Mouse (Mus musculus): ENCODE measurements around the gene Bicra. TPM values are rescaled to one million over a fixed set of nuclear protein-coding genes. Genes with fewer than 3 reads are reported as not detected.

The Bicra gene
- total and polyA plus RNA-seq, 2 experiments from 2014 or later: 3.8 to 6.2 TPM

GRCm38 (mm10) chr7:15955509-15955908 lies 92.2 kb downstream of the Bicra start:
- DNase-seq (ENCODE audit: low spot score): no peak
- Histone ChIP-seq H3K4me3 (ENCODE audit: low read length) (no peak overlapping the region), H3K27me3 (ENCODE audit: insufficient read depth, low read length) (no peaks in the 10 kb centered on the region), H3K36me3 (ENCODE audit: insufficient read depth, low read length) (no peaks in the 10 kb centered on the region), H3K9me3 (ENCODE audit: low read length) (no peaks in the 10 kb centered on the region), H3K27ac (no peak overlapping the region), H3K4me2 (ENCODE audit: low read depth, low read length) (peak overlapping the region; percentile 41), H3K4me1 (ENCODE audit: insufficient read depth, low read length) (no peaks in the 10 kb centered on the region), H3K9ac (replicated peaks; ENCODE audit: low read length) (no peak overlapping the region)
- 37% methylated on average over 7 of the region's 7 CpGs for WGBS
- no peak for TF ChIP-seq CTCF (IDR thresholded peaks at IDR 0.05; ENCODE audit: low read depth)
- ATAC-seq: no peak

- no peak for TF ChIP-seq CTCF (IDR thresholded peaks at IDR 0.05; ENCODE audit: low read depth)
- Histone ChIP-seq H3K27me3 (ENCODE audit: insufficient read depth, low read length) (no peaks in the 10 kb centered on the region), H3K9me3 (ENCODE audit: low read length) (no peaks in the 10 kb centered on the region), H3K4me3 (ENCODE audit: low read length) (0 out of 2 replicates have a peak overlapping the region, but pooled peaks have one; percentile 4), H3K27ac (no peak overlapping the region), H3K4me1 (ENCODE audit: insufficient read depth, low read length) (no peaks in the 10 kb centered on the region), H3K9ac (replicated peaks; ENCODE audit: low read length) (peak overlapping the region; percentile 28; the same call in 1 of the 2 replicates), H3K4me2 (ENCODE audit: low read depth, low read length) (peak overlapping the region; percentile 41), H3K36me3 (ENCODE audit: insufficient read depth, low read length) (no peaks in the 10 kb centered on the region)
- DNase-seq (ENCODE audit: low spot score) (peak; percentile 13), ATAC-seq (peak; percentile 45; the same call in 1 of the 2 replicates)
- WGBS: 4% methylated on average over 20 of the region's 21 CpGs
These were observed 92.7 kb downstream of the Bicra start for GRCm38 (mm10) chr7:15954978-15955443.

- Histone ChIP-seq H3K4me2 (ENCODE audit: low read depth, low read length) (no peak overlapping the region), H3K4me3 (ENCODE audit: low read length) (no peak overlapping the region), H3K36me3 (ENCODE audit: insufficient read depth, low read length) (no peaks in the 10 kb centered on the region), H3K27ac (no peak overlapping the region), H3K9me3 (ENCODE audit: low read length) (no peaks in the 10 kb centered on the region), H3K9ac (replicated peaks; ENCODE audit: low read length) (no peak overlapping the region), H3K4me1 (ENCODE audit: insufficient read depth, low read length) (no peaks in the 10 kb centered on the region), H3K27me3 (ENCODE audit: insufficient read depth, low read length) (no peaks in the 10 kb centered on the region)
- peak; percentile 11; the same call in 1 of the 2 replicates for ATAC-seq
- no peak for TF ChIP-seq CTCF (IDR thresholded peaks at IDR 0.05; ENCODE audit: low read depth)
- 95% methylated on average over 7 of the region's 7 CpGs for WGBS
- DNase-seq (ENCODE audit: low spot score): no peak
These were observed 93.3 kb downstream of the Bicra start for GRCm38 (mm10) chr7:15954436-15954835.

GRCm38 (mm10) chr7:15953307-15954074 lies 94.2 kb downstream of the Bicra start:
- no peaks in the 10 kb centered on the region for H3K9me3 ChIP-seq (ENCODE audit: low read length)
- no peaks in the 10 kb centered on the region for H3K4me1 ChIP-seq (ENCODE audit: insufficient read depth, low read length)
- H3K36me3 ChIP-seq (ENCODE audit: insufficient read depth, low read length): no peaks in the 10 kb centered on the region
- no peak overlapping the region for H3K27ac ChIP-seq
- H3K4me2 ChIP-seq (ENCODE audit: low read depth, low read length): no peak overlapping the region
- 89% methylated on average over 13 of the region's 13 CpGs for WGBS
- peak; percentile 47; the same call in 1 of the 2 replicates for TF ChIP-seq CTCF (IDR thresholded peaks at IDR 0.05; ENCODE audit: low read depth)
- no peak overlapping the region for H3K4me3 ChIP-seq (ENCODE audit: low read length)
- no peak for DNase-seq (ENCODE audit: low spot score)
- no peak for ATAC-seq
- no peaks in the 10 kb centered on the region for H3K27me3 ChIP-seq (ENCODE audit: insufficient read depth, low read length)
- no peak overlapping the region for H3K9ac ChIP-seq (replicated peaks; ENCODE audit: low read length)

GRCm38 (mm10) chr7:15952416-15952815 lies 95.3 kb downstream of the Bicra start:
- ATAC-seq: no peak
- no peaks in the 10 kb centered on the region for H3K27me3 ChIP-seq (ENCODE audit: insufficient read depth, low read length)
- no peak overlapping the region for H3K9ac ChIP-seq (replicated peaks; ENCODE audit: low read length)
- H3K9me3 ChIP-seq (ENCODE audit: low read length): no peaks in the 10 kb centered on the region
- H3K4me3 ChIP-seq (ENCODE audit: low read length): no peak overlapping the region
- WGBS: 83% methylated on average over 3 of the region's 3 CpGs
- no peak for TF ChIP-seq CTCF (IDR thresholded peaks at IDR 0.05; ENCODE audit: low read depth)
- H3K36me3 ChIP-seq (ENCODE audit: insufficient read depth, low read length): no peaks in the 10 kb centered on the region
- DNase-seq (ENCODE audit: low spot score): no peak
- H3K4me2 ChIP-seq (ENCODE audit: low read depth, low read length): no peak overlapping the region
- no peaks in the 10 kb centered on the region for H3K4me1 ChIP-seq (ENCODE audit: insufficient read depth, low read length)
- no peak overlapping the region for H3K27ac ChIP-seq

GRCm38 (mm10) chr7:15950008-15950407 lies 97.7 kb downstream of the Bicra start:
- H3K4me3 ChIP-seq (ENCODE audit: low read length): no peak overlapping the region
- WGBS: 93% methylated on average over 15 of the region's 15 CpGs
- no peak for ATAC-seq
- H3K27me3 ChIP-seq (ENCODE audit: insufficient read depth, low read length): no peaks in the 10 kb centered on the region
- no peaks in the 10 kb centered on the region for H3K36me3 ChIP-seq (ENCODE audit: insufficient read depth, low read length)
- DNase-seq (ENCODE audit: low spot score): no peak
- no peak overlapping the region for H3K27ac ChIP-seq
- H3K4me2 ChIP-seq (ENCODE audit: low read depth, low read length): no peak overlapping the region
- TF ChIP-seq CTCF (IDR thresholded peaks at IDR 0.05; ENCODE audit: low read depth): no peak
- no peaks in the 10 kb centered on the region for H3K9me3 ChIP-seq (ENCODE audit: low read length)
- no peak overlapping the region for H3K9ac ChIP-seq (replicated peaks; ENCODE audit: low read length)
- peaks cover 2% of the 10 kb centered on the region; the same call in 1 of the 2 replicates for H3K4me1 ChIP-seq (ENCODE audit: insufficient read depth, low read length)

All from hindbrain, postnatal 0 days (tissue).